Mouse (Mus musculus): ENCODE results near the gene Usp6nl.

Usp6nl gene

DNA sequence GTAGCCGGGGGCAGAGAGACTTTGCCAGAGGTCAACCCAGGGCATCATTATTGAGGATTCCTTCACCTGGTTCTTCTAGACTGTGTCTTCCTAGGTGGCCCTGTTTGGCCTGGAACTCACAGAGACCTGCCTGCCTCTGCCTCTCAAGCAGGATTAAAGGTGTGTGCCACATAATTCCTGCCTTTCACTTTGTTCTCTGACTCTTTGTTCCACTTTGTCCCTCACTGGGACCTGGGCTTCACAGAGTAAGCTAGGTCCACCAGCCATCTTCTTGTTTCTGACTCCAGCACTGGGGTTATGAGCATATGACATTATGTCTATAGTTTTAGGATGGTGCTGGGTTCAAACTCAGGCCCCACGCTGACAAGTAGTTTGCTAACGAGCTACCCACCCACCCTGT lies 144.9 kb downstream of the Usp6nl start:
- DNase-seq (ENCODE audit: low read depth, low spot score) = no peak

DNA sequence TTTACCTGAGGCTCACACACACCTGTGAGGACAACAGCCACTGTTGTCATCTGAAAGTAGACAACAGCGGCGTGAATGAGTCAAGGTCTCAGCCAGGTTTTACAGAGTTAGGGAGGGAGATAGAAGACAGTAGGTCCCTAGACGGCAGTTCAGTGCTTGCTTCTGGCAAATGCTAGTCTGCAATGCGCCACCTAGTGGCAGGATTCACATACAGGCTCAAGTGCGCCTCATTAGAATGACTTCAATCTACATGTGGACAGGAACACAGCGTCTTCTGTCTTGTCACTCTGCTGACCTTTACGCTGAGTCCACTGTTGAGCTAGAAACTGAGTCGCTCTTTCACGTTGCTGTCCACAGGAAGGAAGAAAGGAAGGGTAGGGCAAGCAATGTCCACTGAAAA lies 146.7 kb downstream of the Usp6nl start:
- DNase-seq (ENCODE audit: low read depth, low spot score) = peak; percentile 91

DNA sequence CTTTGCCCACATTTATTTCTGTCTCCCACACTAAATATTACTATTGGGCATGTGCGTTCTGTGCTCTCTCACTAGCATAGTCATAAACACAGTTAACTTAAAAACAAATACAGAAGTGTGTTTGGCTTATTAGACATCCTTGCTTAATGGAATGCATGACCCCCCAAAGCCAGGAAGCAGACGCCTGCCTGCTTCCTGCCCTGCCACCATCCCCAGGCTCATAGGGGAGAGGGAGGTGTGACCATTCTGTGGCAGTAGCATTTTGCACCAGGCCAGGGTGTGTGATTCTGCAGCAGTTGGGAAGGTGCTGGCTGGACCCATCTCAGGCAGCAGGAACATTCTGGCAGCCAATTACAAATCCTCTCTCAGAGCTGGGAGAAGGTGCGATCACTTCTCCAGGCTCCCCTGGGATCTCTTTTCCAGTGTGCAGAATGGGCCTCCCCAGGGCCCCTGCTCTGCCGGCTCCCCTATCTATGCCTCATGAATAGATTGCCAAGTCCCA lies 148.7 kb downstream of the Usp6nl start:
- no peak for DNase-seq (ENCODE audit: low read depth, low spot score)

DNA sequence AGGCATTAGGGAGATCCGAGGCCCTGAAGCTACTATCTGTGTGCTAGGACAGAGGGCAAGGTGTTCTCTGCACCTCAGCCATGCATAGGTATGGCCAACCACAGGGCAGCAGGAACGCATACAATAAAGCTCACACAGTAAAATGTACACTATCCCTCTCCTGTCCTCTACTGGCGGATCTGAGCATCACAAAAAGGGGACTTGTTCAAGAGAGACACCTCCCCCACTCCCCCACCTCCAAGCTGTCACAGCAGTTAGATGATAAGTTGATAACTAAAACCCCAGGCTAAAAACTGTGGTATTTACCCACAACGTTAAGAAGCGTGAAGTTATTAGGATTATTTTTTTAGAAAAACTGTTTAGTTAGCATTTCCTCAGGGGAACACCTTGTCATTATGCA lies 151.4 kb downstream of the Usp6nl start:
- no peak for DNase-seq (ENCODE audit: low read depth, low spot score)

DNA sequence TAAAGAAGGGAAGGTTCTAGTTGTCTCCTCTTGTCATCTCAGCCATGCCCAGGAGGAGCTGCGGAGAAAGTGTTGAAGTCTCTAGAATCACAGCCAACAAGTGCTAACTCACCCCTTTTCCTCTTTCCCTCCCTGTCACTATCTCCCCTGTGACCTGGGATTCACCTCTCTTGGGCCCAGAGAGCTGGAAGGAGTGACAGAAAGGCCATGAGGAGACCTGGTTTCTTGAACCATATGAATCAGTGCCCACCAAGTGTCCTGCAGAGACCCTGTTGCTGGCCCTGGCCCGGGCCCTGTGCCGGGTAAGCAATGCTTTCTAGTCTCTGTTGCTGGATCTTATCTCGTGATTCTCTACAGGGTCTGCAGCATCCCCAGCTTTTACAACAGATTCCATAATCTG lies 155.4 kb downstream of the Usp6nl start:
- no peak for DNase-seq (ENCODE audit: low read depth, low spot score)

DNA sequence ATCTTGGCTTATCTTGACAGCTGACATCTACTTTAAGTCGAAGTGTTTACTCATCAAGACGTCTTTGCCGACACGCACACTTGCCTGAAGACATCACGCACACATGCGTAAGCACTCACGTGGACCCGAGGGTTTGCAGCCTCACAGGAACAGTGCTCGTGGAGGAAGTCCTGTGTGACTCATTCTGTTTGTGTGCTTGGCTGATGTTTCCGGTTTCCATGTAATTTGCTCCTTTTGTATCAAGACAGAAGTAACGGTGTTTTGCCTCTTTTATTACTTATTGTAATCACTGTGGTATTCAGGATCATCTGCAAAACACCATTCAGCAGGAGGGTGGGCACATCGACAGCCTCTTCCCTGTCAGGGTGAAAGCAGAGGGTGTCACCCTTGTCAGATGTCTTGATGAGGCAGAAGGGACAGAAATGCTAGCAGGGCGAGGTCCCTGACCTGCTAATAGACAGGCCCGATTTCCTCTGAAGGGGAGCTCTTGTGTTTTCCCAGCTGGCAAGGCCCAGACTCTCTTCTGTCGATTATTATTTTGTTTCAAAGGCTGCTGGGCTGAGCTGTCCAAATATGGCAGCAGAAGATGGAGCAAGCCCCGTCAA lies 156.0 kb downstream of the Usp6nl start:
- no peak for DNase-seq (ENCODE audit: low read depth, low spot score)

DNA sequence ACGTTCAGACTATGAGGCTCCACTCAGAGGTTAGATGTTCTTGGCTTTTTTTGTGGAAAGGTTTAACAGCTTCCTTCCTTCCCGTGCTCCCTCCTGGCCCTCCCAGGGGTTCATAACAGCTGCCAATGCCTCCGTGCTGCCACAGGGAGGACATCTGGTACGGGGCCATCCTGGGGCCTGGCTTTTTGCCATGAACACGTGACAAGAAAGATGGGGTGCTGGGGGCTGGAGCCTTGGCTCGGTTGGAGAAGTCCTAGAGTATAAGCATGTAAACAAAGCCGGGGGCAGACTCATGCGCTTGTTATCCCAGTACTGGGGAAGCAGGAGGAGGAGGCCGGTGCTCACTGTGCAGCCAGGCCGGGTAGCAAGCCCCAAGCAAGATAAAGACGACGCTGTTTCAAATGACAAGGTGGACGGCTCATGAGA lies 156.5 kb downstream of the Usp6nl start:
- DNase-seq (ENCODE audit: low read depth, low spot score) = no peak

DNA sequence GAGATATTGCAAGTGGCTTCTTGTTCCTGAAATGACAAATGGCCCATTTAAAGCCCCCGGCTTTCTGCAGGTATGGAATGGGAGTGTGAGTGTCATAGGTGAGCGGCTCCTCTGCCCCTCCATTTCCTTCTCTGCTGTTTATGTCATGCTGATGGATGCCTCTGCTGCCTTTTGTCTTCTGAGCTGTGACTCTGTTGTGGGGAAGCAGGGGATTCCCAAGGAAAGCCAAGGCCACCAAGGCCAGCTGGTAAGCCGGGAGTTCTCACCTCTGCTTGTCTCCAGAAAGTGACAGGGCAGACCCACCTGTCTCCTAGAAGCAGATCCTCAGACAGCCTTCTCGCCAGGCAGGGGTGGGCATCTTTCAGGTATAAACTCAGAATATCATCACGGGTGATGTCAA lies 157.2 kb downstream of the Usp6nl start:
- no peak for DNase-seq (ENCODE audit: low read depth, low spot score)

DNA sequence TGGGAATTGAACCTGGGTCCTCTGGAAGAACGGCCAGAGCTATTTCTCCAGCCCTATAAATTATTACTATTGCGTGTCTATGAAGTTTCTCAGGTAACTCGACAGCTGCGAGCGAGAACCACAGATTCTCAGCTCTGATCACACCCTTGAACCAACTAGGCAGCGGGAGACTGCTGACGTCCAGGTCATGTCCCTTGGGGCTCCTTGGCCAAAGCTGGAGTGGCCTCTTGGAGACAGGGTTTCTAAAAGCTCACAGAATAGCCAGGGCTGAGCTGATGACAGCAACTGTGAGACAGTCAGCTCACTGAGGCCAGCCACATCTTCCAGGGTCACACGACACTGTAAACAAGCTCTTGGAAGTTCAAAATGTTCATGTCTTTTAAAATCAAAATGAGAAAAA lies 159.5 kb downstream of the Usp6nl start:
- DNase-seq (ENCODE audit: low read depth, low spot score) = no peak

DNA sequence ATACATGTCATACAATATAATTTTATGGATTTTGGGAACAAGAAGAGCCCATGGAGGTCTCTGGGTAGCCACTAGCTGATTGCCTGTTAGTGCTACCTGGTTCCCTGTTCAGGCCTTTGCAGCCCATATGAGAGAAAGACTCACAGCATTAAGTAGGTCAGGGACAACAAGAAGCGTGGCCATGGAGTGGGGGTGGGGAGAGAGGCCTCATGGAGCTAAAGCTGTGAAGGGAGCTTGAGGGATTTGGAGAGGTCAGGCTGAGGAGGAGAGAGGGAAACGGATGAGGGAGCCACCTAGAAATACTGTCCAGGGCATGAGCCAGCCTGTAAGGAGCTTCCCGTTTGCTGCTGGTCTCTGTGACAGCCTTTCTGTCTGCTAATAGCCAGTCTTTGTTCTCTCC lies 159.9 kb downstream of the Usp6nl start:
- no peak for DNase-seq (ENCODE audit: low read depth, low spot score)

DNA sequence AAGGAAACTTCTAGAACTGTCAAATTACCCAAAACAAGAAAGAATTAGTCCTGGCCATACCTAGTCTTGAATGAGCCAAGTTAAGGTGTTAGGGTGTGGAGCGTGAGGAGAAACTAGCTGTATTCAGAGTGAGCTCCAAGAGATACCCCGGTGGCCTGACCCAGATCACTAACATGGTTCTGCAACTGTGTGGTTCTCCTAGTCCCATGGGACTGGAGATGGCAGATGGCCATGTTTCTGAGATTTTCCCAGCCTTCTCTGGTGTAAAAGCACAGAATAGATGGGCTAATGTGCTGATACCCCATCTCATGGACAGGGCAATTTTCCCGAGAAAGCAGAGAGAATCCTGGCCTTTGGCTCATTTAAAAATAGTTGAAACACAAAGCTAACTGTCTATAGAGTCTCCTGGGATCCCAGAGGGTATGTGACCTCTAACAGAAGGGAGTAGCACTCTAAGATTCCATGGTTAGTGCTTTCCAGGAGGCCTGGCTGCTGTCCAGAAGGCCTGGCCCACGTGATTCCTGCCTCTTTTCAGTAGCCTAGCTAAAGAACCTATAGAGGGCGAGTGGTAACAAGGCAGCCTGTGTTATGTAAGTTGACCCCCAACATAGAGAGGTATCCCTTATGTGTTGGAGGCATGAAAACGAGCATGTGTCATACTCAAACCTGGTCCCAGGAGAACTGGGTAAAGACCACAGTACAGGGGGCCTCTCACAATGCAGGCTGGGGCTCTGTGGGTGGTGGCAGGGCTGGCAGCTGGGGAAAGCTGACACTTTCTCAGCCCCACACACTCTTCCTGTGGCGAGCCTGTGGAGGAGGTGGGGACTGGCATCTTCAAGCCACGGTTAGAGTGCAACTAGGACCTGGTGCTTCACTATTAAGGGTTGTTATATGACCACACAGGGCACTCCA lies 160.9 kb downstream of the Usp6nl start:
- DNase-seq (ENCODE audit: low read depth, low spot score) = no peak

DNA sequence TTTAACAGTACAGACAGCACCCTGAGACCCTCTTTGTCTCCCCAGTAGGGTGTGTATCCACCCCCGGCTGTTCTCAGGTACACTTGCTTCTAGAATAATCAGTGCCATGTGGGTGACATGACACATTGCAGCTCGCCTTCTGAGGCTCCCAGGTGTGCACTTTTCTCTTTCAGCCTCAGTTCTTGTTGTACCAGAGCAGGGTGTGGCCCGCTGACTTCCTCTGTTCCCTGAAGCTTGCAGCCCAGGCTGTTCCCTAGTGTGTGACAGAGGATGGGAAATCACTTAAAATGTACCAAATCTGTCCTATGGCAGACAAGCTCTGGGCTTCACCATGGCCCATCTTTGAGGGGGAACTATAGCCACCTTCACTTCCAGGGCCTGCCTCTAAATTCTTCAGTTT lies 161.7 kb downstream of the Usp6nl start:
- DNase-seq (ENCODE audit: low read depth, low spot score) = no peak

DNA sequence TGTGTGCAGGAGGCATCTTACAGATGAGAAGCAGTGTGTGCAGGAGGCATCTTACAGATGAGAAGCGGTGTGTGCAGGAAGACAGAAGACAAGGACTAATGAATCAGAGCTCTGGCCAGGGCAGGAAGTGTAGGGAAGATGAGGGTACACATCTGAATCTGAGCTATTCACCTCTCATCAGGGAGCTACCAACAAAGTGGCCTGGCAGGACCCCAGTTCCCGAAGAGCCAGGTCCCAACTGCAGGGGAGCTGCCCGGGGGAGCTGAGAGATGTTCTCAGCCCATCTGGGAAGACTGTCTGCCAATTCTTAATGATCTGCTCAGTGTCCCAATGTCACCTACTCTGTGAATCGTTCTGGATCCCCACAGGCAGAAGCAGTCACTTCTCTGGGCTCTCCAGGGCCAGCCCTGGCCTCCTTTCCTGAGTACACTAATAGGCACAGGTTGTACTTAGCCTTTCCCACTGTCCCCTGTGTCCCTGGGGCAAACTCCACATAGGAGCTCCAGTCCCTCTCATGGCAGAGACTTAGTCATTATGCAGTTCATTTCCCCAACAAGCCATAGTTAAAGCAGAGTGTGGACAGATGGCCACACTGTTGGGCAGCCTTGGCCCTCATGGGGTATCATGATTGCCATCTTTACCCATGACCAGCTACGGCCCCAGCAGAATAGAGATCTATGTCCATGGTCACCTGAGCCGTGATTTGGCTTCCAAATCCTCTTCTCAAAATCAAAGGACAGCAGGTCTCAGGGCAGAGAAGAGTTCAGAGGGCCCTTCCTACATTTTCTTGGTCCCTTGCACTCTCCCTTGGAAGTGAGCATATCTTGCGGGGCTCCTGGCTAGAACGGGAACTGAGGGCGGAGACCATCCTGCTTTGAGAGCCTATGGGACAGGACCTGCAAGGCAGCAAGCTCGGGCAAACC lies 165.4 kb downstream of the Usp6nl start:
- no peak for DNase-seq (ENCODE audit: low read depth, low spot score)

DNA sequence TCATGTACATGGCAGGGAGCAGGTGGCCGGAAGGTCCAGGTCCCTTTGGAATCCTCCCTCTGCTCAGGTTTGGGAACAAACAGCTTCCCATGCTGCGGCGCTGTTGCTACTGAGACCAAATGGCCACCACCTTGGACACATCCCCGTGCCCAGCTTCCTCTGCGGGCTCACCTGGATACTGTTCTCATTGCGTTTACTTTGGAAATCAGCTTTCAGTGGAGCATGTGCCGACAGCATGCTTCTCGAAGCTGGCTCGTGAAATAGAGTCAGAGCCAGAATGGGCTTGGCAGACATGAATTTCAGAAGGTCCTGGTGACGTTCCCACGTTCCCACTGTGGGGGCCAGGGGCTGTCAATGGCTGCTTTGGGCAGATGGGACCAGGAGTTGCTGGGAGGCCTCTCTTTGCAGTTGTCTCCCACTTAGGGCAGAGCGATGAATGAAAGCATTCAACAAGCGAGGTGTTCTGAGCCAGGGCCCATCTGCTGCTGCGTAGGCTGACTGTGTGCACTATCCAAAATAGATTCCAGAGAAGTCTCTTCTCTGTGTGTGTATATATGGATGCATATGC lies 166.1 kb downstream of the Usp6nl start:
- no peak for DNase-seq (ENCODE audit: low read depth, low spot score)

DNA sequence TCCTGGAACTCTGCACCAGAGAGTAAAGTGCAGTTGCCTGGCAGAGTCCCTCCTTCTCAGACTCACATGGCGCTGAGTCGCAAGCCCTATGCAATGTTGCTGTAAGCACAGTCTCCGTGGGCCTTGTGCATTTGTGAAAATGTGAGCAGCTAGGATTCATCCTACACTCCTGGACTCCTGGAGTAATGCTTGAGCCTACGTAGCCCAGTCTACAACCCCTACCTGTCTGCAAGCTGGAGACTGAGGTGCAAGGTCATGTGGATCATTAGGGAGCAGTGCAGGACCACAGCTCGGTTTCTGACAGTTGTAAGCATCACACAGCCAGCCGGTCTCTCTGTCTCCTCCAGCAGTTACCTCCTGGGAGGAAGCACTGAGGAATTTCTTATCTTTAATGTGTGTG lies 167.6 kb downstream of the Usp6nl start:
- DNase-seq (ENCODE audit: low read depth, low spot score) = no peak

DNA sequence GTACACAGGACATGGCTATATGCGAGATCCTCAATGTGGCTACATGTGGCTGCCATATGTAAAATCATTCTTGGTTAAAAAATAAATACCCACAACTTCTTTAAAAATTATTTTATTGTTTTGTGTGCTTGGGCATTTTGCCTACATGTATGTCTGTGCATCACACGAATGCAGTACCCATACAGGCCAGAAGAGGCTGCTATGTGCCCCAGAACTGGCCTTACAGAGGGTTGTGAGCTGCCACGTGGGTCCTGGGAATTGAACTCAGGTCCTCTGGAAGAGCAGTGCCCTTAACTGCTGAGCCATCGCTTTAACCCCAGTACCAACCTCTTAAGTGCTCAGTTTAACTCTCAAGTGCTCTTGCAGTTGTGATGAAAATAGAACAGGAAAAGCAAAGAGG lies 168.4 kb downstream of the Usp6nl start:
- DNase-seq (ENCODE audit: low read depth, low spot score) = peak; percentile 38

DNA sequence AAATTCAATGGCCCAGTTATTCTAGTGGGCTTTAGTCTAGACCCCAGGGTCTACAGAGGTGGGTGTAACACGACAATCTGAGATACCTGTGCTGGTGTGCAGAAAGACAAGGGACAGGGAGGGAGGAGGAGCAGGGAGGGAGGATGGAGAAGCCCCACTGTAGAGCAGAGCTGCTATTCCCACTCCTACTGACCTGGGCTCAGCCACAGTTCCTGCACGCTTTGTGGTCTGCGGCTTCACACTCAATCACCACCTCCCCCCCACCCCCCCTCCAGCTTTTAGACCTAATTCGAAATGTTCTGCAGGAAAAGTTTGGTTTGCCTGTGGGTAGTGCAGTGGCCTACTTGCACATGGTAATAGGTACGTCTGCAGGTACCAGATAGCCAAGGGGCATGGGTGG lies 171.4 kb downstream of the Usp6nl start:
- no peak for DNase-seq (ENCODE audit: low read depth, low spot score)

Measured in ZHBTc4 (cell line).